Mouse (Mus musculus) c-Kit-positive CD71-positive TER-119-negative erythroid progenitor cells, embryonic 14.5 days (primary cell): ENCODE results near the gene Taf13.
"Not testable (repeated sequence)": the region's sequence is repeated elsewhere in the genome, so short reads cannot be mapped to it uniquely, and the experiment has no call there.

Source experiments
- DNase-seq: peaks from one replicate; pipeline ENCODE4 v3.0.0-alpha.2; 2013; ENCODE audit warnings: low read depth

The Taf13 gene

GRCm38 (mm10) chr3:108571443-108572294 lies at the start of gene Taf13:
Taf13 (plus strand) TSS chr3:108571698.
- peak; percentile 94 for DNase-seq

DNA sequence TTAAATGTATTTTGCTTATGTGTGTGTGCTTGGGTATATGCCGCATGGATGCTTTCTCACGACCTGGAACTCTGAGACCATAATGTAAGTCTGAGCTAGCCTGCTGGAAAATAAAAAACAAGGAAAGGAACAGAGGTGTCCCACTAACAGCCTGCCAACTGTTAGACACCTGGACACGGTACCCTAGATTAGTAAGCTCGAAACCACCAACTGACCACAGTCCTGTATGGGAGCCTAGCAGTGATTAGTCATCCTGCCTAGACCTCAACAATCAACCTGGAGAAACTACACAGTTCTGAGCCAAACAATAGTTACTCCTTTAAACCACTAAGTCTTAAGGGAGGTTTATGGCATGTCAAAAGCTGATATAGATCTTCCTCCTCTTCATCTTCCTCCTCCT lies 48.1 kb upstream of the Taf13 start:
- no peak for DNase-seq

- DNase-seq = no peak
Observed at GRCm38 (mm10) chr3:108528489-108528888, 43.0 kb upstream of the Taf13 start.

GRCm38 (mm10) chr3:108533114-108533885 lies 38.2 kb upstream of the Taf13 start:
- no peak for DNase-seq

DNA sequence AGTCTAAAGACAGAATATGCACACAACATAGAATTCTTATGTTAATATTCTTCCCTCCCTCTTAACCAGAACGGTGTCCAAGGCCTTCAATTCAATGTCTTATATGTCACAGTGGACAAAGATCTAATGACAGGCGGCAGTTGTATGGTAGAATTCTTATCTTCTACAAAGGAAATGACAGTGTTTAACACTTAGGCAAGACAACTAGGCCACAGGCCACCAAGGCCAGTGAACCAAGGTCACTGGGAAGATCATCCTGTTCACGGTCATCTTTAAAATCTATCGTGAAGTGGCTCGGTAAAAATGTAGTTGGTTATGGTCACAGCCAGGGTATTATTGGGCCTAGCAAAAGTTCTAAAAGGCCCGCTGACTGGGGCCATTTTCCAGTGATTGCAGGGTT lies 37.5 kb upstream of the Taf13 start, which contains the start of gene 1700013F07Rik:
Gene 1700013F07Rik (plus strand): TSS at position 200 of the 400 bp plus-strand sequence.
- no peak for DNase-seq

DNA sequence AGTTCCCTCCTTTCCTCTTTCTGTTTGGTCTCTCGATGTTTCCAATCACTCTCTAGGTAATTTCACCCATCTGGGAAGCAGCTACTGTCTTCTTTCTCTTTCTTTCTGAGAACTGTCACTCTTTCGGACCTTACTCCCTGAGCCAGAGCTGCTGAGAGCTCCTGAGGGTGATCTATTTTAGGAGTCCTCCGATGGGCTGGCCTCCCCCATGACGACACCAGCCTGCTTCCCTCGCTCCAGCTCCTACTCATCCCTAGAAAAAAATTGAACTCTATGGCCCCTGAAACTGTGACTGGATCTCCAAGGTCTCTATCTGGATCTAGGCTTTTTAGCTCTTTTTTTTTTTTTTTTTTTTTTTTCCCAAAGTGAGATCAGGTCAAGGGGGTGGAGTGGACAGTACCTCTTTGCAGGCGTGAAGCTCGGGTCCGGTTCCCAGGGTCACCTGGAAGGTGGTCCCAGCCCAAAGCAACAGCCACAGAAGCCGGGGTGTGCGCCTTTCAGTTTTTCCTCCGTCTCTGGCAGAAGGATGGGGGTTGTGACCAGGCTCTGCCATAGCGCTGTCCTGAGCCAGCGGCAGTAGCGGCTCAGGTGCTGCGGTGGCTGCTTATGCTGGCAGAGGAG lies 35.5 kb upstream of the Taf13 start:
- no peak for DNase-seq

- DNase-seq = no peak
Observed at GRCm38 (mm10) chr3:108536517-108537260, 34.8 kb upstream of the Taf13 start, which contains the start of gene 5330417C22Rik. 5330417C22Rik (minus strand) TSS chr3:108536536.

GRCm38 (mm10) chr3:108537303-108537702 lies 34.2 kb upstream of the Taf13 start:
- peak; percentile 85 for DNase-seq

GRCm38 (mm10) chr3:108542299-108542698 lies 29.2 kb upstream of the Taf13 start:
- DNase-seq = no peak

GRCm38 (mm10) chr3:108554111-108554561 lies 17.4 kb upstream of the Taf13 start:
- DNase-seq = no peak

- peak; percentile 97 for DNase-seq
Observed at GRCm38 (mm10) chr3:108554587-108555312, 16.7 kb upstream of the Taf13 start.

- peak; percentile 46 for DNase-seq
Observed at GRCm38 (mm10) chr3:108557888-108558287, 13.6 kb upstream of the Taf13 start.

GRCm38 (mm10) chr3:108562133-108562730 lies 9.3 kb upstream of the Taf13 start, which contains the start of gene Tmem167b:
Tmem167b (minus strand) TSS chr3:108562466.
- DNase-seq = peak; percentile 99

DNA sequence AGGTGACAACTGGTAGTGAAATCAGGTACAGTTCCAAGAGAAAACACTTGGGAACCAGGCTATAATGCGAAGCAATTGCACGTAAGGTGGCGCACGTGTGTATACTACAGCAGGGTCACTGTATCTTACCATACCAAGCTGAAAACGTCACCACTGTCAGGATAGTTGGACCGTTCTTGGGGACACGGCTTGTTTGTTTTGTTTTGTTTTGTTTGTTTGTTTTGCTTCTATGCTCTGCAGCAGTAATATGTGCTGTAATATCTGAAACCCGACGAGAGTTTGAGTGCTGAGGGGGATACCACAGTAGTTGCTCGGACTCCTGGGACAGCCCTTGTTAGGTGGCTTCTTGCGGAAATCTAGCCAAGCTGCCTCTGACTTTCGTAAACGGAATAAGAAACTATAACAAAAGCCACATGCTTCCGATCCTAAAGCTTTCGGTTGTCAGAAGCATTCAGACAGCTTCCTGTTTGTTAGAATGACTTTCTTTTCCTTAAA lies 8.7 kb upstream of the Taf13 start:
- peak; percentile 70 for DNase-seq

GRCm38 (mm10) chr3:108563309-108563708 lies 8.2 kb upstream of the Taf13 start:
- DNase-seq = peak; percentile 87

- DNase-seq = no peak
Observed at GRCm38 (mm10) chr3:108567990-108568877, 3.3 kb upstream of the Taf13 start.

DNA sequence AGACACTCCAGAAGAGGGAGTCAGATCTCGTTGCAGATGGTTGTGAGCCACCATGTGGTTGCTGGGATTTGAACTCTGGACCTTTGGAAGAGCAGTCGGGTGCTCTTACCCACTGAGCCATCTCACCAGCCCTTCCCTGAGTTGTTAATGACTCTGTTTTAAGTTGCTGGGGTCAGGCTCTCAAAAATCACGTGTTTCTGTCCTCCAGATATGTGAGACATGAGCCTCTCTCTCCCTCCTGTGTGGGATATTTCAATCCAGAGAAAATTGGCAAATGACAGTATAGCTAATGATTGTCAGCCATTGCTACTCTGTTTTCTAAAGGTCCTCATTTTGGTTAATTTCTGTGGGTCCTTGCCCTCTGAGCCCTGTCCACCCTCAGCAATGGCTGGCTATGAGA lies 1.9 kb upstream of the Taf13 start:
- DNase-seq = not testable (repeated sequence)

DNA sequence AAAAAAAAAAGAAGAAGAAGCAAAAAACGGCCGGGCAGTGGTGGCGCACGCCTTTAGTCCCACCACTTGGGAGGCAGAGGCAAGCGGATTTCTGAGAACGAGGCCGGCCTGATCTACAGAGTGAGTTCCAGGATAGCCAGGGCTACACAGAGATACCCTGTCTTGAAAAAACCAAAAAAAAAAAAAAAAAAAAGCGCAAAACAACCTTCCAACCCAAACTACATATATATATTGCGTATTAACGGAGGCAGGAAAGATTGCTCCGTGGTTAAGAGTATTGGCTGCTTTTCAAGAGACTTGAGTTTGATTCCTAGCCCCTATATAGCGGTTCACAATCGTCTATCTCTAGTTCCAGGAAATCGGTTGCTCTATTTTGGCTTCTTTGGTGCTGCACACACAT lies 685 bp upstream of the Taf13 start:
- DNase-seq = no peak
